Mouse (Mus musculus) testis, adult 2 months (tissue): Measurements from ENCODE around the gene Axin2.

ENCODE experiments used
- CTCF ChIP-seq: fragments of 200-500 bp; IDR thresholded peaks from 2 replicates; pipeline ENCODE4 v1.5.1; 2012; ENCODE audit warnings: low read depth, mild to moderate bottlenecking, inconsistent platforms, low read length, moderate library complexity; ENCODE audit not compliant: control insufficient read depth, insufficient read depth, insufficient replicate concordance
- POLR2A ChIP-seq: fragments of 200-500 bp; IDR thresholded peaks from 2 replicates; pipeline ENCODE4 v1.6.1; 2012; ENCODE audit warnings: low read depth, mild to moderate bottlenecking, inconsistent platforms, low read length, moderate library complexity; ENCODE audit not compliant: control insufficient read depth

GRCm38 (mm10) chr11:108995990-108996533 is 75.9 kb downstream of the Axin2 start:
- TF ChIP-seq CTCF (no peak), POLR2A (no peak)
